Mouse (Mus musculus) CH12.LX (cell line): ENCODE data around the gene Psd.

Experiments used
- CTCF ChIP-seq, 2 experiments: IDR thresholded peaks in 1 of 2; conservative IDR thresholded peaks in 1 of 2; 2 replicates each; pipeline ENCODE4 v1.5.1; 2011 to 2012; ENCODE audit warnings: low read depth in 2 of 2, low read length in 2 of 2, improper control_type of control experiment in 1 of 2, inconsistent platforms in 1 of 2, mild to moderate bottlenecking in 1 of 2, moderate library complexity in 1 of 2
- ELF1 ChIP-seq: IDR thresholded peaks from 2 replicates; pipeline ENCODE4 v1.6.1; 2014; ENCODE audit warnings: low read depth, mild to moderate bottlenecking, inconsistent platforms, low read length, improper control_type of control experiment
- EP300 ChIP-seq: IDR thresholded peaks from 2 replicates; pipeline ENCODE4 v1.6.1; 2011; ENCODE audit warnings: low read length, improper control_type of control experiment
- KAT2A ChIP-seq: IDR thresholded peaks from 2 replicates; pipeline ENCODE4 v1.6.1; 2012; ENCODE audit warnings: low read length, improper control_type of control experiment, inconsistent platforms; ENCODE audit not compliant: insufficient replicate concordance
- MAFK ChIP-seq: IDR thresholded peaks from 2 replicates; pipeline ENCODE4 v1.6.1; 2011; ENCODE audit warnings: low read length, improper control_type of control experiment; ENCODE audit not compliant: insufficient replicate concordance
- MAZ ChIP-seq: IDR thresholded peaks from 2 replicates; pipeline ENCODE4 v1.6.1; 2012; ENCODE audit warnings: low read depth, mild to moderate bottlenecking, inconsistent platforms, low read length, improper control_type of control experiment, moderate library complexity
- MEF2A ChIP-seq: IDR thresholded peaks from 2 replicates; pipeline ENCODE4 v1.6.1; 2014; ENCODE audit warnings: low read depth, mild to moderate bottlenecking, inconsistent platforms, low read length, improper control_type of control experiment, borderline replicate concordance
- PAX5 ChIP-seq: IDR thresholded peaks from 2 replicates; pipeline ENCODE4 v1.6.1; 2012; ENCODE audit warnings: low read length, inconsistent platforms, mixed read lengths
- POLR2A ChIP-seq: IDR thresholded peaks from 2 replicates; pipeline ENCODE4 v1.6.1; 2011; ENCODE audit warnings: low read depth, mild to moderate bottlenecking, improper control_type of control experiment, low read length
- POLR2AphosphoS2 ChIP-seq: IDR thresholded peaks from 2 replicates; pipeline ENCODE4 v1.6.1; 2011; ENCODE audit warnings: low read depth, low read length, improper control_type of control experiment
- RAD21 ChIP-seq: IDR thresholded peaks from 2 replicates; pipeline ENCODE4 v1.6.1; 2011; ENCODE audit warnings: low read depth, mild to moderate bottlenecking, low read length, improper control_type of control experiment, moderate library complexity
- SIN3A ChIP-seq: IDR thresholded peaks from 2 replicates; pipeline ENCODE4 v1.6.1; 2012; ENCODE audit warnings: low read length, improper control_type of control experiment, inconsistent platforms
- USF2 ChIP-seq: conservative IDR thresholded peaks from 2 replicates; pipeline ENCODE4 v1.6.1; 2011; ENCODE audit warnings: low read depth, low read length, improper control_type of control experiment
- ZC3H11A ChIP-seq: IDR thresholded peaks from 2 replicates; pipeline ENCODE4 v1.6.1; 2012; ENCODE audit warnings: low read depth, mild to moderate bottlenecking, inconsistent platforms, low read length, improper control_type of control experiment

DNA sequence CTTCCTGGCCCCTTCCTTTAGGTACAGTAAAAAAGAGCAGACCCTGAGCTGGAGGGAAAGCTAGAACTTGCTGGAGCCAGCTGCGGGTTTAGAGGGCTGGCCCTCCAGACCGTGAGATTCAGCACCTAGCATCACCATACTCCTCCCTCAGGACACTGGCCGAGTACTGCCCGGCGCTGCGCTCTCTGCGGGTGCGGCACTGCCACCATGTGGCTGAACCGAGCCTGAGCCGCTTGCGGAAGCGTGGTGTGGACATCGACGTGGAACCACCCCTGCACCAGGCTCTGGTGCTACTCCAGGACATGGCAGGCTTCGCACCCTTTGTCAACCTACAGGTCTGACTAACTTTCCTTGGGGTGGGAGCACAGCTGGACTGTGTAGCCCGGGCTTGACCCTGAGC lies 3.0 kb upstream of the Psd start:
- TF ChIP-seq POLR2A = peak; percentile 30; the same call in 1 of the 2 replicates
- TF ChIP-seq ELF1 = peak; percentile 78
- TF ChIP-seq USF2 = no peak
- no peak for TF ChIP-seq MAFK
- peak; percentile 87 for TF ChIP-seq RAD21
- TF ChIP-seq KAT2A = no peak
- TF ChIP-seq PAX5 = no peak
- no peak for TF ChIP-seq EP300
- peak in 1 of 2 experiments; percentile 94; a peak in 2 of 4 replicates for TF ChIP-seq CTCF (conservative IDR thresholded peaks at IDR 0.05 in 1 of 2, IDR thresholded peaks at IDR 0.05 in 1 of 2; ENCODE audit: low read depth in 2 of 2, low read length in 2 of 2)
- peak; percentile 4; the same call in 1 of the 2 replicates for TF ChIP-seq ZC3H11A
- TF ChIP-seq SIN3A = peak; percentile 66; the same call in 1 of the 2 replicates
- 0 out of 2 replicates have a peak, but pooled peaks have one; percentile 23 for TF ChIP-seq MEF2A
- TF ChIP-seq POLR2AphosphoS2 = no peak
- no peak for TF ChIP-seq MAZ
